Mouse (Mus musculus) neural tube, embryonic 13.5 days (tissue): Measurements from ENCODE around the gene Foxp4. TPM values are rescaled to one million over a fixed set of nuclear protein-coding genes. Genes with fewer than 3 reads are reported as not detected.
A peak's percentile ranks its signal among the peaks of the same experiment; 100 is the strongest.

Experiments
- ATAC-seq: fragments of 200-750 bp; cut with Nextera tagmentation; 2 replicates; pipeline ENCODE4 v1.8.0; 2017; ENCODE audit warnings: low read depth, mild to moderate bottlenecking, moderate TSS enrichment, moderate library complexity
- H3K27ac ChIP-seq: fragments of 300-500 bp; sonication (generic); replicated peaks from 2 replicates; pipeline ENCODE4 v1.5.1; 2015; ENCODE audit warnings: moderate library complexity, mild to moderate bottlenecking, inconsistent platforms
- H3K27me3 ChIP-seq: fragments of 300-500 bp; sonication (generic); 2 replicates; pipeline ENCODE4 v1.6.1; 2015; ENCODE audit warnings: mild to moderate bottlenecking, inconsistent platforms
- H3K36me3 ChIP-seq: fragments of 300-500 bp; sonication (generic); 2 replicates; pipeline ENCODE4 v1.6.1; 2015; ENCODE audit warnings: mild to moderate bottlenecking, inconsistent platforms
- H3K4me1 ChIP-seq: fragments of 300-500 bp; sonication (generic); replicated peaks from 2 replicates; pipeline ENCODE4 v1.6.1; 2015; ENCODE audit warnings: inconsistent platforms
- H3K4me2 ChIP-seq: fragments of 300-500 bp; sonication (generic); 2 replicates; pipeline ENCODE4 v1.6.1; 2015; ENCODE audit warnings: inconsistent platforms, mild to moderate bottlenecking, moderate library complexity
- H3K4me3 ChIP-seq: fragments of 300-500 bp; sonication (generic); 2 replicates; pipeline ENCODE4 v1.5.1; 2015; ENCODE audit warnings: mild to moderate bottlenecking, inconsistent platforms
- H3K9ac ChIP-seq: fragments of 300-500 bp; sonication (generic); 2 replicates; pipeline ENCODE4 v1.6.1; 2015; ENCODE audit warnings: moderate library complexity, mild to moderate bottlenecking, inconsistent platforms
- H3K9me3 ChIP-seq: fragments of 300-500 bp; sonication (generic); 2 replicates; pipeline ENCODE4 v1.6.1; 2016; ENCODE audit warnings: inconsistent platforms
- WGBS: fragments of 180-500 bp; shearing (Covaris S2); methylation state at CpG from one replicate; pipeline ENCODE4 v1.1.7; 2015; 5-methylcytosine and 5-hydroxymethylcytosine counted together
- polyA plus RNA-seq: library from polyadenylated mRNA; unstranded; fragments of >200 nt; fragmentation: Nextera tagmentation; extraction: Ambion mirVana; gene quantifications from 2 replicates; pipeline ENCODE4 v1.2.1, GENCODE M21; 2015

Foxp4 gene
- polyA plus RNA-seq: 17.2 and 18.5 TPM in 2 replicates

- Histone ChIP-seq H3K9ac (peak within 1 kb of the TSS; percentile 82), H3K9me3 (no peaks in the 10 kb centered on the region; the same call in 1 of the 2 replicates), H3K27ac (peak within 1 kb of the TSS; percentile 89), H3K4me2 (peak within 1 kb of the TSS; percentile 97), H3K27me3 (peaks cover 57% of the 10 kb centered on the region), H3K4me1 (peaks cover 55% of the 10 kb centered on the region), H3K4me3 (peak within 1 kb of the TSS; percentile 79), H3K36me3 (no peaks in the 10 kb centered on the region)
- WGBS: under 1% methylated on average over 77 of the region's 91 CpGs
- peak; percentile 85 for ATAC-seq
These were observed at the start of gene Foxp4 for GRCm38 (mm10) chr17:47924383-47925339. Gene Foxp4, minus strand, starts transcription at chr17:47924645.

DNA sequence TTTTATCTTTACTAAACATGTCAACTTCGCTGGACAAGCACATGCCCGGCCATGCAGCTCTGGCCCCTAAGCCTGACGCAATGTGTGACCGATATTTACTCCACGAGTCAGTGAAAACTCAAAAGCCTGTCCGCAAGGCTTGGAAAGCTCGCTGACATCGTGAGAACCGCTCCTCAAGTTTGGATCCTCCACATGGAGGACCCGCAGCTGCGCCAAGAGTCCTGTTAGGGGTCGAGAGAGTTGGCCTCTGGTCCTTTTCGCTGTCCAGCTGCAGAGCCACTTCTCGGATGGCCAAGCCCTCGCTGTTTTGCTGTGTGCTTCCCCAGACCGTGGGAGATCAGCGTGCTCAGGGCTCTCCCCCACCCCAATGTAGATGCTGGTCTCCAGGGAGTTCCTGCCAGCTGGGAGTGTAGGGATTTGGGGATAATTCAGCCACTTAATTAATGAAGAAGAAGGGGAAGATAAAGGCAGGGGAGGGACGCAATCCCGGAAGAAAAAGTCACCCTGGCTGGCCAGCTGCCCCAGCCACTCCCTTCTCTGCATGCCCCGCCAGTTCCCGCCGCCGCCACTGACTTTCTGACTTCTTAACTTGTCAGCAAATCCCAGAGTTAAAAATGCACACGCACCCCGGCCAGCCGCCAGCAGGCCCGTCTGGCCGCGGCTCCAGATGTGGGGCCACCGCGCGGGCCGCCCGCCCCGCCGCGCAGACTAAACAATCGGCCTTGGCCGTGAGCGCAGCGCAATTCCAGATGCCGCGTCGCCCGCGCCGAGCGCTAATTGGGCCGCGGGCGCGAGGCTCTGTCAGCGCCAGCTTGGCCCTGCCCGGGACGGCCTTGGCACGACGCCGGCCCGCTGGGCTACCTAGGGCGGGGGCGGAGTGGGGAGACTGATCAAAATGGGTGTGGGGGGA is 49.4 kb upstream of the Foxp4 start:
- peak overlapping the region; percentile 61 for H3K9ac ChIP-seq
- H3K27ac ChIP-seq: peak overlapping the region; percentile 61

GRCm38 (mm10) chr17:47965885-47966505 is 41.5 kb upstream of the Foxp4 start:
- 7% methylated on average over 6 of the region's 12 CpGs for WGBS
- peak; percentile 62; the same call in 1 of the 2 replicates for ATAC-seq
- H3K4me2 ChIP-seq: no peak overlapping the region
- H3K36me3 ChIP-seq: no peaks in the 10 kb centered on the region
- H3K9ac ChIP-seq: 0 out of 2 replicates have a peak overlapping the region, but pooled peaks have one; percentile 5
- no peaks in the 10 kb centered on the region for H3K9me3 ChIP-seq
- no peak overlapping the region for H3K4me3 ChIP-seq
- no peaks in the 10 kb centered on the region for H3K27me3 ChIP-seq
- no peak overlapping the region for H3K27ac ChIP-seq
- peaks cover 9% of the 10 kb centered on the region; the same call in 1 of the 2 replicates for H3K4me1 ChIP-seq

More for the DNA sequence above, 49.4 kb upstream of the Foxp4 start:
- H3K4me1 ChIP-seq: peaks cover 42% of the 10 kb centered on the region
- no peaks in the 10 kb centered on the region for H3K9me3 ChIP-seq
- H3K4me3 ChIP-seq: peak overlapping the region; percentile 35
- H3K4me2 ChIP-seq: peak overlapping the region; percentile 71
- peaks cover 33% of the 10 kb centered on the region for H3K27me3 ChIP-seq
- 3% methylated on average over 61 of the region's 61 CpGs for WGBS
- H3K36me3 ChIP-seq: no peaks in the 10 kb centered on the region
- ATAC-seq: peak; percentile 59

GRCm38 (mm10) chr17:47958046-47958790 is 33.8 kb upstream of the Foxp4 start:
- Histone ChIP-seq H3K4me3 (no peak overlapping the region), H3K27ac (no peak overlapping the region), H3K4me2 (no peak overlapping the region), H3K36me3 (no peaks in the 10 kb centered on the region), H3K9me3 (no peaks in the 10 kb centered on the region), H3K4me1 (peaks cover 2% of the 10 kb centered on the region; the same call in 1 of the 2 replicates), H3K9ac (no peak overlapping the region), H3K27me3 (peaks cover 15% of the 10 kb centered on the region)
- WGBS: 49% methylated on average over 10 of the region's 10 CpGs
- ATAC-seq: no peak

DNA sequence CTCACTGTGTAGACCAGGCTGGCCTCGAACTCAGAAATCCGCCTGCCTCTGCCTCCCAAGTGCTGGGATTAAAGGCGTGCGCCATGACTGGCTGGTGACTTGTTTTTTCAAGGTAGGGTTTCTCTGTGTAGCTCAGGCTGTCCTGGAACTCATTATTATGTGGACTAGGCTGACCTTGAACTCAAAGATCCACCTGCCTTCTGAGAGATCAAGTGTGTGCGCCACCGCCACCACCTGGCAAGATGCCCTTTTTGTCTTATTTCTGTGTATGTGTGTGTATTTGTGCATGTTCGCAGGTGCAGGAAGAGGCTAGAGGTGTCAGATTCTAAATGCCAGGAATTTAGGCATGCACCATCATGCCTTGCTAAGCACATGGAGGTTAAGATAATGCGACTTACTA is 32.0 kb upstream of the Foxp4 start:
- no peaks in the 10 kb centered on the region for H3K36me3 ChIP-seq
- no peaks in the 10 kb centered on the region for H3K9me3 ChIP-seq
- H3K27ac ChIP-seq: no peak overlapping the region
- no peak overlapping the region for H3K9ac ChIP-seq
- H3K27me3 ChIP-seq: peaks cover 21% of the 10 kb centered on the region
- 95% methylated on average over 8 of the region's 8 CpGs for WGBS
- no peak for ATAC-seq
- H3K4me1 ChIP-seq: peaks cover 19% of the 10 kb centered on the region
- no peak overlapping the region for H3K4me3 ChIP-seq
- no peak overlapping the region for H3K4me2 ChIP-seq

DNA sequence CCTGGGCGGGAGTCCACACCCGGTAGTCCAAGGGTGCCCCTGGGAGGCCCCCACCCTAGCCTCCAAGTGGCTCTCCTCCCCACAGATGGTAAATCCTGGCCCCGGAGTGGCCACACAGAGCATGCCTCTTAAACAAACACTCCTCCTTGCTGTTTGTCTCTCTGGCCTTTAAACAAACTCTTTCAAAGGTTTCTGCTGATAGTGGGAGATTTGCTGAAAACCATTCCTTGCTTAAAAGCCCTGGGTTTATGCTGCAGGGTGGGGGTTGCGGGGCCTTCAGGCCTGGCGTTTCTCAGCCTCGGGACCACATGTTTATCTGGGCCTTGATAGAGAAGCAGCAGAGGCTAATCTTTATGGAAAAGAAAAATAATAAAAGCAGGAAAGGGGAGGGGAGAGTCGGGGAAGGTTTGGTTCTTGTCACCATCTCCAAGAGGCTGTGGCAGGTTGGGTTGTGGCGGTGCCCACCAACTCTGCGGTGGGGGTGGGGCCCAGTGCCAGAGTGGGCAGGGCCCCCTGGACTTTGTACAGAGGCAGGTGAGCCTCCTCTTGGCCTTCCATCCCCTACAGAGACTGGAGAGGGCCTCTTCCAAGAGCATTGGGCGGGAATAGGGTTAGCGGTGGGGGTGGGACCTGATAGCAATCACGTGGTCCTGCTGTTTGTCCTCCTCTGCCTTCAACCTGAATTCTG is 30.8 kb upstream of the Foxp4 start:
- no peak overlapping the region for H3K27ac ChIP-seq
- H3K4me2 ChIP-seq: no peak overlapping the region
- no peak overlapping the region for H3K9ac ChIP-seq
- H3K9me3 ChIP-seq: no peaks in the 10 kb centered on the region
- peaks cover 30% of the 10 kb centered on the region for H3K27me3 ChIP-seq
- ATAC-seq: no peak
- peaks cover 26% of the 10 kb centered on the region for H3K4me1 ChIP-seq
- H3K4me3 ChIP-seq: no peak overlapping the region
- no peaks in the 10 kb centered on the region for H3K36me3 ChIP-seq
- WGBS: 58% methylated on average over 12 of the region's 12 CpGs

DNA sequence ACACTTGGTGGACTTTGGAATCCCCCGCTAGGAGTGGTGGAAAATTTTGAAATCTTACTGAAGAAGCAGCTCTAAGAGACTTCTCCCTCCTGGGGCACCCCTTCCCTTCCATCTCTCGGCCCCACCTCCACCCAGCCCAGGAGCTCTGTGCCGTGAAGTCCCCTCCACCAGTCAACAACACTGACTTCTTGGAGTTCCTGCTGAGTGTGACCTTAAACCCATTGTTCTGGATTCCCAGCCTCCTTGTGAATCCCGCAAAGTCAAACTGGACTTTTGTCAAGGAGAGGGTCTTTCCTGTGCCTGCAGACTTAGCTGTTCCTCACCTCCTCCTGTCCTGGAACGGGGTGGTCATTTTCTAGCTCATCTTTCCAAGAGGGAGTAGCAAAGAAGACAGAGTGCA is 28.8 kb upstream of the Foxp4 start:
- H3K27me3 ChIP-seq: peaks cover 34% of the 10 kb centered on the region
- no peak overlapping the region for H3K4me3 ChIP-seq
- H3K4me1 ChIP-seq: peaks cover 26% of the 10 kb centered on the region
- no peak overlapping the region for H3K9ac ChIP-seq
- H3K36me3 ChIP-seq: no peaks in the 10 kb centered on the region
- H3K9me3 ChIP-seq: no peaks in the 10 kb centered on the region
- WGBS: 36% methylated on average over 5 of the region's 5 CpGs
- no peak for ATAC-seq
- H3K4me2 ChIP-seq: no peak overlapping the region
- no peak overlapping the region for H3K27ac ChIP-seq

DNA sequence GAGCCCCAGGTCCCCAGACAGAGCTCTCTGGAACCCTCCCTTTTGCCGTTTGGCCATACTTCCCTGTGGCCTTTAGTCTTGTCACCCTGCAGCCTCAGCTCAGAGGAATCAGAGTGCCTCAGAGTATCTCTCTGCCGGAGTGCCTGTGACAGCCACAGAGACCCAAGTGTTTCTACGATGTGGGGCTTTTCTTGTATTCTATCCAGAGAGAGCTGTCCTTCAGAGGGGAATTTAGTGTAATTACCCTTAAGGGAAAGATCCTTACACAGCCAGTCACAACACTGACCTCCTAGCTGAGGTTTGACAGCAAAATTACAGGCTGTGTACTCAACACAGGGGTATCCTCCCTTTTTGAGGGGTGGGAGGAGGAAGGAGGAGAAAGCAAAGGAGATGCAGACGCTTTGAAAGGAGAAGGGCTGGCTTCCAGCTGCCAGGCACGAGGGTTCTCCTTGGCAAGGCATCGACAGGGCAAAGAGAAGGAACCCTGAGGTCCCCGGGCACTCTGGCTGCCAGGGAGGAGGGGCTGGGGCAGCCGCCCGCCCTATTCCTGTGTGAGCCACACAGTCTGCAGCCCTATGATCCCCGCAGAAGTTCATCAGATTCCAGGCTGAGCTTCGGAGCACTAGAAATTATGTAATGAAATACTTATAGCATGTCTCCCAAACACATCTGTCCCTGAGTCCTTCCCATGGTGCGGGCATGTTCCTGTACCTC is 28.1 kb upstream of the Foxp4 start:
- Histone ChIP-seq H3K9me3 (no peaks in the 10 kb centered on the region), H3K4me2 (no peak overlapping the region), H3K36me3 (no peaks in the 10 kb centered on the region), H3K9ac (no peak overlapping the region), H3K27me3 (peaks cover 34% of the 10 kb centered on the region), H3K27ac (0 out of 2 replicates have a peak overlapping the region, but pooled peaks have one; percentile 14), H3K4me1 (peaks cover 26% of the 10 kb centered on the region), H3K4me3 (no peak overlapping the region)
- WGBS: 27% methylated on average over 12 of the region's 12 CpGs
- ATAC-seq: no peak

DNA sequence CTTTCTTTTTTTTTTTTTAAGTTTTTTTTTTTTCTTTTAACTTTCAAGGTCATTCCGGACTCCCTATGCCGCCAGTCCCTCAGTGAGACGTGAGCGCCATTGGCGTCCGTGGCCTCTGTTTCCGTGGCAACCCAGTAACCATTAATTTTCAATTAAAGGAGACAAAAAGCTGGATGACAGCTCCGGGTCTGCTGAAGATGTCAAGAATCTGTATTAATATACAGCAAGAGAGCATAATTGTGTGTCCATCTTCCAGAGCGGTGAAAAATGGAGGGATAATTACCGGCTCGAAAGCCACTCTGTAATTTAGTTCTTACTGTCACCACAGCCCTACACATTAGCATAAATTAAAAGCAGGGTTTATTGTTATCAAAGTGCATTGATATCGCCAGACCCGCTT is 27.0 kb upstream of the Foxp4 start:
- no peak for ATAC-seq
- peaks cover 36% of the 10 kb centered on the region for H3K4me1 ChIP-seq
- whole genome bisulfite sequencing: 21% methylated on average over 13 of the region's 13 CpGs
- peak overlapping the region; percentile 30 for H3K4me2 ChIP-seq
- H3K27ac ChIP-seq: no peak overlapping the region
- peaks cover 38% of the 10 kb centered on the region for H3K27me3 ChIP-seq
- H3K9me3 ChIP-seq: no peaks in the 10 kb centered on the region
- no peak overlapping the region for H3K4me3 ChIP-seq
- no peaks in the 10 kb centered on the region for H3K36me3 ChIP-seq
- H3K9ac ChIP-seq: no peak overlapping the region

DNA sequence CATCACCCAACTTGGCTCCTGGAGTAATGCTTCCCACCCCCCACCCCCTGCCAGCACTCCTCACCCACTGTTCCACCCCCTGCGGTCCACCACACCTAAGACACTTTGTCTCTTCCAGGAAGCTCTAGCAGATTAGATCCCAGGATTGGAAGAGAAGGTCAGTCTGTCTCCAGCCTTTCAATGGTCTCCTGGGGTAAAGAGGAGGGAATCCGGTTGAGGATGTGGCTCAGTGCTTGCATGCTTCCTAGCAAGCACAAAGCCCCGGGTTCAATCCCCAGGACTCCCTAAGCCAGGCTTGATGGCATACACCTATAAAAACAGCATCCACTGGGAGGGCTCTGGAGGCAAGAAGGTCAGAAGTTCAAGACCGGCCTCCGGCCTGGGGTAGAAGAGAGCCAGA is 26.4 kb upstream of the Foxp4 start:
- peaks cover 36% of the 10 kb centered on the region for H3K4me1 ChIP-seq
- 77% methylated on average over 5 of the region's 5 CpGs for WGBS
- H3K4me2 ChIP-seq: no peak overlapping the region
- no peak for ATAC-seq
- no peak overlapping the region for H3K4me3 ChIP-seq
- H3K9me3 ChIP-seq: no peaks in the 10 kb centered on the region
- peaks cover 42% of the 10 kb centered on the region for H3K27me3 ChIP-seq
- H3K27ac ChIP-seq: no peak overlapping the region
- H3K36me3 ChIP-seq: no peaks in the 10 kb centered on the region
- H3K9ac ChIP-seq: no peak overlapping the region
